Mouse (Mus musculus) telencephalon, adult 2 months (tissue): ENCODE results near the gene Ptprn2.
"Not testable (repeated sequence)": the region's sequence is repeated elsewhere in the genome, so short reads cannot be mapped to it uniquely, and the experiment has no call there.

Experiments
- DNase-seq: peaks from one replicate; pipeline ENCODE4 v3.0.0-alpha.2; 2011; ENCODE audit warnings: low read depth, low spot score

Gene Ptprn2

GRCm38 (mm10) chr12:116513788-116514187, 28.3 kb downstream of the Ptprn2 start:
- DNase-seq = not testable (repeated sequence)

DNA sequence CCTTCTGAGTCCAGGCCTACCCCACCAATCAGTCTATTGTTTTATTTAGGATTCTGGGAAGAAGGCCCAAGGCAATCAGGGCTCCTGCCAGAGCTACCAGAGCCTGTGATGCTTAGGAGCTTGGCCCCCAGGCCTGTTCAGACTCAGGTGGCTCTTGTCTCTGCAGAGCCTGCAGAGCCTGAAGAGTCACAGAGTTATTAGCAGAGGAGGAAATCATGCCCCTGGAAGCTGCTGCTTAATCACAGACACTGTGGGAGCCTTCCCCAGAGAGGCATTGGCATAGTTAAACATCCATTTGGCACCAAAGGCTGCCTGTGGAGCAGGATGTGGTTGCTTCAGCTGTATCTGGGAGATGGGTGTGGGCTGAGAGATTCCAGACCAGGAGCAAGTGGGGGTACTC, 30.3 kb downstream of the Ptprn2 start:
- DNase-seq = no peak

DNA sequence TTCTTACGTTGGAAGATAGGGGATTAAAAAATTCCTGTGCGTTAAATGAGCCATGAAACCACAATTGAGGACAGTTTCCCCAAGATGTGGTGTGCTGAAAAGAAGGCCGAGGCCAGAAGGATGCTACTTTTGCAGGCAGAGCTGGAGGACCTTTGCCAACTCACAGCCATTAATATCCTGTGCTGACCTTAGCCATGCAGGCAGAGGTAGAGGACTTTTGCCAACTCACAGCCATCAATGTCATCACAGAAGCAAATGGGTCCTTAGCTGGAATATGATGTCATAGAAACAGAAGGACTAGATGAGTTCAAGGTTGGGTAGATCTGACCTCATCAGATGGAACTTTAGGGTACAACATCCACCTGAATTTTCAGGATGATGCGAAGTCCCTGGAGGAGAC, 43.3 kb downstream of the Ptprn2 start:
- no peak for DNase-seq

GRCm38 (mm10) chr12:116533281-116533680, 47.8 kb downstream of the Ptprn2 start:
- DNase-seq = no peak

DNA sequence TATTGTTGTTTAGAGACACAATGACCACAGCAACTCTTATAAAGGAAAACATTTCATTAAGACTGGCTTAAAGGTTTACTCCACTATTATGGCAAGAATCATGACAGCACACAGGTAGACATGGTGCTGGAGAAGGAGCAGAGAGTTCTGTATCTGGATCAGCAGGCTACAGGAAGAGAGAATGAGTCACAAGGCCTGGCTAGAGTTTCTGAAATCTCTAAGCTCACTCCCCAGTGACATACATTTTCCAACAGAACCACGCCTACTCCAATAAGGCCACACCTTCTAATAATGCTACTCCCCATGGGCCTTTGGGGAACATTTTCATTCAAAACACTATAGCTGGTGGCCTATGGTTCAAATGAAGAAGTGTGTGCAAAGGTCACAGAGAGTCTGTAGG, 53.8 kb downstream of the Ptprn2 start:
- no peak for DNase-seq

- DNase-seq = no peak
Observed at GRCm38 (mm10) chr12:116540608-116541007, 55.1 kb downstream of the Ptprn2 start.

DNA sequence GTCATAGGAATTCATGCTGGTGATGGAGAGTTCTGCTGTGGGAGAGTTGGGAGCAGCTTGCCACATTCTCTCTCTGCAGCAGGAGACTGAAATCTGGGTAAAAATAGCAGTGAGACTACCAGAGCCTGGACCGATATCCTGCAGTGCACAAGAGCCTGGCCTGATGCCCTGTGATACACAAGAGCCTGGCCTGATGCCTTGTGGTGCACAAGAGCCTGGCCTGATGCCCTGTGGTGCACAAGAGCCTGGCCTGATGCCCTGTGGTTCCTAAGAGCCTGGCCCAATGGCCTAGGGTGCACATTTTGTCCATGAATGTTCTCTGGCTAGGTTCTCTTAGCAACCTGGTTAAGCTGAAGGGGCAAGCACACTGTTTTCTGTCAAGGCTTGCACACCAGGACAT, 64.5 kb downstream of the Ptprn2 start:
- DNase-seq = no peak

DNA sequence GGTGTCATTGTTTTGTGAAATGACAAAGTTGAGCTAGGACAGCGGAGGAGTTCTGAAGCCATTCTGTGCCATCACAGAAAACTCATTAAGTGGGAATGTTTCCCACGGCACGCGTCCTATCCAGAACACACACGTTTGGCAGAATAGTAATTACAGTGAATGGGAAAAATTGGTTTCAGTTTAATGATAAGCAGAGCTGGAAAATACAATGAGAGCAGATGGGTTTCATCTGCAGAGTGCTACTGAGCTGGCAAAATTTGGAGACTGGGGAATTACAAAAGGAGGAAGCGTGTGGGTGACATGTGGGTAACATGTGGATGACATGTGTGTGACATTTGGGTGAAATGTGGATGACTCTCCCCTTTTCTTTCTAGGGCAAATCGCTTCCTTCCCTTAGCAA, 66.0 kb downstream of the Ptprn2 start:
- no peak for DNase-seq

DNA sequence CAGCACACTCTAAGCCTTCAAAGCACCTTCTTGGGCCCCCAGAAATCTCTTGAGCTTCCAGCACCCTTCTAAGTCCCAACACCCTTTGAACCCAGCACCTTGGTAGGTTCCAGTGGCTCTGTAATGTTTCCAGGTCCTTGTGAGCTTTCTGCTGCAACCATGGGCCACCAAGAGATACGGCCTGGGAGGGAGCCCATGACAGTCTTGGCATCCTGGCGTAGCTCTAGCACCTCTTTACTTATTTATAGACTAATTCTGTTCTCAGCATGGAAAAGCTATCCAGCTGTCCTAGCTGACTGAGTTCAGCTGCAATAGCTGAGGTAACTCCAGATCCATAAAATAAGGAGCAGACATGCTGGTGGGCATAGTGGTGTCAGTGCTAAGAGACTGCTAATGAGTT, 66.8 kb downstream of the Ptprn2 start:
- DNase-seq = no peak

- DNase-seq = no peak
Observed at GRCm38 (mm10) chr12:116553361-116553760, 67.8 kb downstream of the Ptprn2 start.

- no peak for DNase-seq
Observed at GRCm38 (mm10) chr12:116555964-116556363, 70.4 kb downstream of the Ptprn2 start.

DNA sequence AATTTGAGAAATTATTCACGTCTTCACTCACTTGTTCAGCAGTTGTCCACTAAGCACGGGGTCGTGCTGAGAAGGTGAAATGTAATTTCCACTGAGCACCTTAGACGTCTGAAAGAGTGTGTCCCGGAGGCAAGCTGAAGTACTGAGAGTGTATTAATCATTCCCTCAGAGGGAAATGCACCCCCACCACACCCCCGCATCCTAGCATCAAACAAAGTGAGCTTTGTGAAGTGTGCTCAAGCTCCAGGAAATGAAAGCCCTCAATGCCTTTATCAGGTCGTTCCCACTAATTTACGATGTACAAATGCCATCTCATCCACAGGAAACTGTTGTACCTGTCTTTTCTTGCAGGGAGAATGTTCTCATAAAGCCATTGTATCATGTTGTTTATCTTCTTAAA, 78.9 kb downstream of the Ptprn2 start:
- DNase-seq = no peak

- DNase-seq = no peak
Observed at GRCm38 (mm10) chr12:116566672-116567071, 81.2 kb downstream of the Ptprn2 start.

- no peak for DNase-seq
Observed at GRCm38 (mm10) chr12:116567170-116567569, 81.7 kb downstream of the Ptprn2 start.

DNA sequence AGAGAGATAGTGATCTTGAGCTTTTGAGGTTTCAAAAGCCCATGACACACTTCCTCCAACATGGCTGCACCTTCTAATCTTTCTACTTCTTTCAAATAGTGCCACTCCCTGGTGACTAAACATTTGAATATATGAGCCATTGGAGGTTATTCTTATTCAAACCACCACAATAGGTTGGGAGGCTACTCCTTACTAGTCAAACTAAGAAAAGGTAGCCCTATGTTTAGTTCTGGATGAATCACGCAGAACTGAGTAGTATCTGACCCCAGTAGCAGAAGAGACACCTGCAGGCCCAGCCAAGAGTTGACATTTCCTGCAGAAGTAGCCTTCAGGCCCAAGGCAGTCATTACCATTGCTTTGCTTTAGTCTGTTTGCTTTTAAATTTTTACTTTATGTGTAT, 84.0 kb downstream of the Ptprn2 start:
- DNase-seq = no peak

DNA sequence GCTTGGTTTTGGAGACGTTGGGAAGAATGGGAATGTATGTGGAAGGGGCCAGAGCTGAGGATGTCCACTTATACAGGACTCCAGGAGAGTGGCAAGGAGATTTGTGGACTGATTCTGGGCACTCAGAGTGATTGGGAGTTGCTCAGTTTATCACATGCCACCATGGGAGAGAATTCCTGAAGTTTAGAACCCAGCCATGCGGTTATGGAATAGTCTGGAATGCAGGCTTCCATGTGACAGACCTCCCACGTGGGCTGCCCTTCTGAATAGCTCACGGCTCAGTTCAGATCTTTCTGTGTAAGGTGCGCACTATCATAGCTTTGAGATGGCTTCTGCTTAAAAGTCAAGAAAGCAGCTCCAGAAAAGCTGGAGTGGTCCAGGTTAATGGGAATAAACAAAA, 88.6 kb downstream of the Ptprn2 start:
- no peak for DNase-seq

- no peak for DNase-seq
Observed at GRCm38 (mm10) chr12:116574720-116575119, 89.2 kb downstream of the Ptprn2 start.

GRCm38 (mm10) chr12:116577917-116578316, 92.4 kb downstream of the Ptprn2 start:
- peak; percentile 73 for DNase-seq

DNA sequence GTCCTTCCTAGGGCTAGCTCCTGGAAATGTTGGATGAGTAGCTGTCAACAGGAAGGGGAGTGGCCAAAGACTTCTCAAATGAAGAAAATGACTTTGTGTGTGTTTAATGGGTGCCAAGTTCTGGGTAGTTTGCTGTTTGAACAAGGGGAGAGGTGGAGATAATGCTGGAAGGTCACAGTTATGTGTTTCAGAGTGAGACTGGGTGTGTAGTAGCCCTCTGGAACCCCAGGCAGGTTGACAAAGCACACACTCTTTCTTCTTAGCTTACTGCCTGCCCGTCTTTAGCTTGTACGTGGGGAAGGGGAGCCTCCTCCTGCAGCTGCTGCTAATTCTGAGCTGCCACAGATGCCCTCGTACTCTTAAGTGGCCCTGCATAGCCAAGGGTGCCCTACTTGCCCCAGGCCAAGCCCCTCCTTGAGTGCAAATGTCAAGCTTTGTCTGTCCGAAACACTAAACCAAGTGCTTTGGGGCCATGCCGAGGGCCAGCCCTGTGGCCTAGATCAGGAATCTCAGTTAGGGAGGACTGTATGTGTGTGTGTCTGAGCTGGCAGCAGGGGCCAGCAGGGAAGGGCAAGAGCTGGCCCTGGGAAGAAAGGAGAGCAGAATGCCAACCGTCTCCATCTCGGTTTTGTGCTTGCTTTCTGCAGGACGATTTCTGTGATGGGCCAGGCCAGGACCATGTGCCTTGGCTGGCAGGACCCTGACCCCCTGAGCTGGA, 95.5 kb downstream of the Ptprn2 start:
- DNase-seq = no peak

GRCm38 (mm10) chr12:116581864-116582263, 96.3 kb downstream of the Ptprn2 start:
- peak; percentile 71 for DNase-seq

- DNase-seq = no peak
Observed at GRCm38 (mm10) chr12:116582829-116583228, 97.3 kb downstream of the Ptprn2 start.

- DNase-seq = peak; percentile 83
Observed at GRCm38 (mm10) chr12:116585001-116585400, 99.5 kb downstream of the Ptprn2 start.

GRCm38 (mm10) chr12:116586167-116586566, 100.6 kb downstream of the Ptprn2 start:
- DNase-seq = no peak

DNA sequence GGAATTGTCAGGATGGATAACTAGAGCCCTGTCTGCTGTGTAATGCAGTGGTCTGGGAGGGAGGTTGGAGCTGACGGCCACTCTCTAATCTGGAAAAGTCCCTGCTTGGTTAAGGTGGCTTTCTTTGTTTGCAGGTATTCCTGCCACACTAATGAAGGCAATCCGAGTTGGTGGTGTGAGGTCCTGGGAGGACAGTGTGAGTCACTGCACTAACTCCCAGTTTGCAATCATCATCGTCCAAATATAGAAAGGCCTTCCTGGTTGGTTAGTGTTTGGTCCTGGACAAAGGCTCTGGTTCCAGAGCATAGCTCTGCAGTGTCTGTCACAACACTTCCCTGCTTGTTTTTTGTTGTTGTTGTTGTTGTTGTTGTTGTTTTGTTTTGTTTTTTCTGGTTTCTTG, 102.0 kb downstream of the Ptprn2 start:
- no peak for DNase-seq
